Mouse (Mus musculus): ENCODE measurements around the gene Traip. TPM values are rescaled to one million over a fixed set of nuclear protein-coding genes. Genes with fewer than 3 reads are reported as not detected.
A peak's percentile ranks its signal among the peaks of the same experiment; 100 is the strongest.
"Not testable (repeated sequence)": the region's sequence is repeated elsewhere in the genome, so short reads cannot be mapped to it uniquely, and the experiment has no call there.

Gene Traip
- polyA plus RNA-seq, 1 experiment from 2014 or later: 32.3 TPM

DNA sequence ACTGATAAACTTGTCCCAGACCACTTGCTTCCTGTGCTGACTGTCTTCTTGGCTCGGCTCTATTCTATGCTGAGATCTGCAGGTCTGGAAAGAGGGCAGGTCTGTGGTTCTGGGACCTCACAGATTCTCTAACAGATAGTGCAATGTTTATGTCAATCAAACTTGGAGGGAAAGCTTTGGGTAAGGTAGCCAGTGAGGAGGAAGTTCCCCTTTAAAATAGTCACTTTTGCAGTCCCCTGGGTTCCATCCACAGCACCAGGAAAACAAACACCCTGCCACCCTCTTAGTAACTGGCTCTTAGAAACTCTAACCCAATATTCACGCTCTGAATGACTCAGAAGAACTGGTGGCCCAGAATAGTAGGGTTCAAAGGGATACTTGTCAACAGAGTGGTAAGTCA is 44.5 kb downstream of the Traip start:
- no peak overlapping the region for H3K4me3 ChIP-seq (replicated peaks)
- no peak for ATAC-seq (ENCODE audit: low FRiP score)
- 75% methylated on average over 2 of the region's 2 CpGs for WGBS

GRCm38 (mm10) chr9:107995513-107995912 is 45.6 kb downstream of the Traip start:
- H3K4me2 ChIP-seq: no peak overlapping the region
- no peak for ATAC-seq (ENCODE audit: low FRiP score)
- no peak overlapping the region for H3K27ac ChIP-seq
- H3K9ac ChIP-seq: no peak overlapping the region
- 0 out of 2 replicates have a peak, but pooled peaks cover 3% of the 10 kb centered on the region for H3K27me3 ChIP-seq
- WGBS: 93% methylated on average over 21 of the region's 21 CpGs
- no peak overlapping the region for H3K4me3 ChIP-seq (replicated peaks)
- no peaks in the 10 kb centered on the region for H3K9me3 ChIP-seq
- no peaks in the 10 kb centered on the region for H3K36me3 ChIP-seq (replicated peaks)
- H3K4me1 ChIP-seq: no peaks in the 10 kb centered on the region

More for the DNA sequence above, 44.5 kb downstream of the Traip start:
- Histone ChIP-seq H3K4me1 (no peaks in the 10 kb centered on the region), H3K27me3 (no peaks in the 10 kb centered on the region), H3K36me3 (replicated peaks) (no peaks in the 10 kb centered on the region), H3K4me2 (no peak overlapping the region), H3K27ac (no peak overlapping the region), H3K9me3 (no peaks in the 10 kb centered on the region), H3K9ac (no peak overlapping the region)

GRCm38 (mm10) chr9:107996049-107996448 is 46.1 kb downstream of the Traip start, which contains the start of gene Gm20662:
Gene Gm20662, plus strand, starts transcription at chr9:107996349.
- Histone ChIP-seq H3K9me3 (no peaks in the 10 kb centered on the region), H3K27me3 (0 out of 2 replicates have a peak, but pooled peaks cover 4% of the 10 kb centered on the region), H3K4me2 (no peak within 1 kb of the TSS), H3K27ac (no peak within 1 kb of the TSS), H3K4me3 (replicated peaks) (no peak within 1 kb of the TSS), H3K9ac (no peak within 1 kb of the TSS), H3K36me3 (replicated peaks) (no peaks in the 10 kb centered on the region), H3K4me1 (no peaks in the 10 kb centered on the region)
- 86% methylated on average over 5 of the region's 5 CpGs for WGBS
- ATAC-seq (ENCODE audit: low FRiP score): no peak

GRCm38 (mm10) chr9:108001922-108002770 is 52.2 kb downstream of the Traip start, which contains the start of gene Ip6k1:
Gene Ip6k1, plus strand, starts transcription at chr9:108002501.
- Histone ChIP-seq H3K27me3 (0 out of 2 replicates have a peak, but pooled peaks cover 4% of the 10 kb centered on the region), H3K9me3 (no peaks in the 10 kb centered on the region), H3K4me3 (replicated peaks) (peak within 1 kb of the TSS; percentile 99), H3K4me2 (peak within 1 kb of the TSS; percentile 82), H3K36me3 (replicated peaks) (no peaks in the 10 kb centered on the region), H3K4me1 (peaks cover 31% of the 10 kb centered on the region), H3K9ac (peak within 1 kb of the TSS; percentile 93), H3K27ac (peak within 1 kb of the TSS; percentile 95)
- peak; percentile 100 for ATAC-seq (ENCODE audit: low FRiP score)
- WGBS: under 1% methylated on average over 51 of the region's 51 CpGs

GRCm38 (mm10) chr9:108002778-108003530 is 53.0 kb downstream of the Traip start:
- H3K4me2 ChIP-seq: peak overlapping the region; percentile 75
- H3K4me1 ChIP-seq: peaks cover 31% of the 10 kb centered on the region
- H3K27ac ChIP-seq: peak overlapping the region; percentile 95
- under 1% methylated on average over 50 of the region's 50 CpGs for WGBS
- H3K9ac ChIP-seq: peak overlapping the region; percentile 93
- 0 out of 2 replicates have a peak, but pooled peaks cover 4% of the 10 kb centered on the region for H3K27me3 ChIP-seq
- H3K4me3 ChIP-seq (replicated peaks): peak overlapping the region; percentile 99
- H3K36me3 ChIP-seq (replicated peaks): no peaks in the 10 kb centered on the region
- no peaks in the 10 kb centered on the region for H3K9me3 ChIP-seq
- no peak; the same call in 1 of the 2 replicates for ATAC-seq (ENCODE audit: low FRiP score)

- H3K9ac ChIP-seq: peak overlapping the region; percentile 93
- no peaks in the 10 kb centered on the region for H3K9me3 ChIP-seq
- peaks cover 31% of the 10 kb centered on the region for H3K4me1 ChIP-seq
- peak overlapping the region; percentile 95; the same call in 1 of the 2 replicates for H3K27ac ChIP-seq
- H3K36me3 ChIP-seq (replicated peaks): 0 out of 2 replicates have a peak, but pooled peaks cover 3% of the 10 kb centered on the region
- 18% methylated on average over 8 of the region's 8 CpGs for WGBS
- 0 out of 2 replicates have a peak, but pooled peaks cover 4% of the 10 kb centered on the region for H3K27me3 ChIP-seq
- peak overlapping the region; percentile 99 for H3K4me3 ChIP-seq (replicated peaks)
- no peak for ATAC-seq (ENCODE audit: low FRiP score)
- peak overlapping the region; percentile 75 for H3K4me2 ChIP-seq
Observed at GRCm38 (mm10) chr9:108003531-108003890, 53.6 kb downstream of the Traip start.

DNA sequence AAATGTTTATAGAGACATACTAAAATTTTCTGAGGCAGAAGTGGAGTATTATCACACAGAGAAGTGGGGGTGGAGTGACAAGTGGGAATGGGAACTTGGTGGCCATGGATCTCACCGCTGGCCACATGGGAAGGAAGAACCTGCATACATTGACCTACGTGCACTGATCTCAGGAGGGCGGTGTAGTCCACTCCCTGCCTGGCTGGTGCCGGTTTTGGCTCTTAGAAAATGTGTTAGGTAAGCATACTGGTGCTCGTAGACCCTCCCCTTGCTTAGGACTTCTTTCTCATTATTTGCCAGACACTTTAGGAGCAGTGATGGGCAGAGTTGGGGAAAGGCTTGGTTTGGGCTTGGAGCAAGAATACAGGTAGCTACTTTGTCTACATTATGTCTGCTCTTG is 58.1 kb downstream of the Traip start:
- Histone ChIP-seq H3K4me2 (no peak overlapping the region), H3K9ac (no peak overlapping the region), H3K27me3 (no peaks in the 10 kb centered on the region), H3K36me3 (replicated peaks) (peaks cover 12% of the 10 kb centered on the region), H3K9me3 (no peaks in the 10 kb centered on the region), H3K4me3 (replicated peaks) (no peak overlapping the region), H3K27ac (no peak overlapping the region), H3K4me1 (peaks cover 24% of the 10 kb centered on the region)
- 97% methylated on average over 5 of the region's 5 CpGs for WGBS
- no peak for ATAC-seq (ENCODE audit: low FRiP score)

DNA sequence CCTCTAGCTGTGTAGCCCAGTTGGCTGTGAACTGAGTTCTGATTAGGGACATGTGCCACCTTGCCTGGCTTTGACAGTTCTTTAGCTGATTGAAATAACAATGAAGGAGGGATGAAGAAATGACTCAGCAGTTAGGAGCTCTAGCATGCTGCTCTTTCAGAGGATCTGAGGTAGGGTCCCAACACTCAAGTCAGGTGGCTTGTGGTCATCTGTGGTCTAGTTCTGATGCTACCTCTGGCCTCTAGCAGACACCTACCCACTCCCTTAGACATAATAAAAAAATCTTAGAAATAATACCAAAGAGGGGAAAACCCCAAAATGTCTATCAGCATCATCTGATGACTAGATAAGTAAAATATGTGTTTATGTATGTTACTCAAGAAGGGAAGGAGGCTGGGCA is 60.4 kb downstream of the Traip start:
- peaks cover 13% of the 10 kb centered on the region for H3K36me3 ChIP-seq (replicated peaks)
- H3K27me3 ChIP-seq: no peaks in the 10 kb centered on the region
- H3K27ac ChIP-seq: no peak overlapping the region
- 0 out of 2 replicates have a peak, but pooled peaks cover 4% of the 10 kb centered on the region for H3K4me1 ChIP-seq
- H3K4me3 ChIP-seq (replicated peaks): no peak overlapping the region
- H3K4me2 ChIP-seq: no peak overlapping the region
- H3K9me3 ChIP-seq: no peaks in the 10 kb centered on the region
- ATAC-seq (ENCODE audit: low FRiP score): no peak
- H3K9ac ChIP-seq: no peak overlapping the region

- not testable (repeated sequence) for H3K36me3 ChIP-seq (replicated peaks); ATAC-seq (ENCODE audit: low FRiP score)
- WGBS: 96% methylated on average over 2 of the region's 2 CpGs
Observed at GRCm38 (mm10) chr9:108013577-108013976, 63.6 kb downstream of the Traip start.

GRCm38 (mm10) chr9:108017127-108017526 is 67.2 kb downstream of the Traip start:
- H3K9ac ChIP-seq: no peak overlapping the region
- peaks cover 10% of the 10 kb centered on the region for H3K36me3 ChIP-seq (replicated peaks)
- no peak for ATAC-seq (ENCODE audit: low FRiP score)
- H3K4me2 ChIP-seq: no peak overlapping the region
- no peaks in the 10 kb centered on the region for H3K9me3 ChIP-seq
- H3K4me1 ChIP-seq: no peaks in the 10 kb centered on the region
- WGBS: 86% methylated on average over 3 of the region's 3 CpGs
- no peaks in the 10 kb centered on the region for H3K27me3 ChIP-seq
- no peak overlapping the region for H3K27ac ChIP-seq
- H3K4me3 ChIP-seq (replicated peaks): no peak overlapping the region

More at GRCm38 (mm10) chr9:108013577-108013976, 63.6 kb downstream of the Traip start:
- H3K4me3 ChIP-seq (replicated peaks); H3K27me3 ChIP-seq; H3K9ac ChIP-seq; H3K4me2 ChIP-seq; H3K27ac ChIP-seq; H3K9me3 ChIP-seq; H3K4me1 ChIP-seq: not testable (repeated sequence)

- Histone ChIP-seq H3K4me3 (replicated peaks) (no peak overlapping the region), H3K9me3 (no peaks in the 10 kb centered on the region), H3K27ac (no peak overlapping the region), H3K4me2 (no peak overlapping the region), H3K27me3 (no peaks in the 10 kb centered on the region), H3K36me3 (replicated peaks) (peaks cover 13% of the 10 kb centered on the region), H3K4me1 (no peaks in the 10 kb centered on the region), H3K9ac (no peak overlapping the region)
- no peak for ATAC-seq (ENCODE audit: low FRiP score)
- 91% methylated on average over 1 of the region's 1 CpGs for WGBS
Observed at GRCm38 (mm10) chr9:108020741-108021140, 70.8 kb downstream of the Traip start.

All from forebrain, embryonic 12.5 days (tissue).